ENCODE assay signal across 8 mouse cellular contexts in genomic region chr11:87461780-87462460, GRCm38 (mm10). TPM values are rescaled to one million over a fixed set of nuclear protein-coding genes. Genes with fewer than 3 reads are reported as not detected.
DNase-seq lines count a peak whose midpoint lies in the region; ATAC-seq and TF ChIP-seq lines count a peak whose summit lies in the region.
"Not testable (repeated sequence)": the region's sequence is repeated elsewhere in the genome, so short reads cannot be mapped to it uniquely, and the experiment has no call there.

No protein-coding gene starts in this region.

- H3K9me3 ChIP-seq in hindbrain, embryonic 11.5 days (ENCODE audit: control insufficient read depth, low read length); lung, postnatal 0 days (ENCODE audit: low read length): not testable (repeated sequence)

- WGBS in hindbrain, embryonic 11.5 days = under 1% methylated on average over 20 of the region's 58 CpGs
- WGBS in lung, postnatal 0 days = 1% methylated on average over 20 of the region's 58 CpGs

- TF ChIP-seq EP300 in lung, postnatal 0 days (IDR thresholded peaks at IDR 0.05) = not testable (repeated sequence)

- H3K4me1 ChIP-seq in hindbrain, embryonic 11.5 days (replicated peaks; ENCODE audit: control insufficient read depth, insufficient read depth, low read length); lung, postnatal 0 days (ENCODE audit: insufficient read depth, low read depth, low read length): not testable (repeated sequence)

- not testable (repeated sequence) for TF ChIP-seq CTCF in lung, postnatal 0 days (IDR thresholded peaks at IDR 0.05)

- peak; percentile 73 for DNase-seq in MEL-GATA-1-ER (ENCODE audit: extremely low read depth, low read depth)
- DNase-seq in cerebellum, postnatal 10 days = peak; percentile 89 to 93
- DNase-seq in frontal cortex, postnatal 10 days (ENCODE audit: low spot score in 2 of 2) = peak; percentile 75 to 79
- DNase-seq in hindbrain, embryonic 11.5 days (ENCODE audit: low spot score) = peak; percentile 75
- DNase-seq in layer of hippocampus, postnatal 10 days (ENCODE audit: low spot score in 2 of 2) = peak; percentile 68 to 82
- peak; percentile 65 for DNase-seq in lung, postnatal 0 days (ENCODE audit: low spot score)
- peak; percentile 35 for DNase-seq in ovary, postnatal 10 days (ENCODE audit: low spot score)
- peak; percentile 63 for DNase-seq in thymus, postnatal 0 days (ENCODE audit: low spot score)

- H3K4me3 ChIP-seq in hindbrain, embryonic 11.5 days (ENCODE audit: low read depth, low read length) = not testable (repeated sequence)
- H3K4me3 ChIP-seq in lung, postnatal 0 days (ENCODE audit: low read depth, low read length) = peak overlapping the region; percentile 1; the same call in 1 of the 2 replicates

- H3K27me3 ChIP-seq in hindbrain, embryonic 11.5 days (ENCODE audit: control insufficient read depth, insufficient read depth, low read length); lung, postnatal 0 days (replicated peaks; ENCODE audit: insufficient read depth, low read length): not testable (repeated sequence)

- peak; percentile 100 for ATAC-seq in hindbrain, embryonic 11.5 days (ENCODE audit: low FRiP score)
- ATAC-seq in lung, postnatal 0 days = peak; percentile 99

- not testable (repeated sequence) for H3K9ac ChIP-seq in hindbrain, embryonic 11.5 days (ENCODE audit: low read depth, low read length); lung, postnatal 0 days (replicated peaks; ENCODE audit: low read depth)

- H3K36me3 ChIP-seq in hindbrain, embryonic 11.5 days (ENCODE audit: control insufficient read depth, insufficient read depth, low read length); lung, postnatal 0 days (ENCODE audit: insufficient read depth, low read length): not testable (repeated sequence)

- not testable (repeated sequence) for H3K4me2 ChIP-seq in hindbrain, embryonic 11.5 days (replicated peaks; ENCODE audit: low read depth, low read length)
- peak overlapping the region; percentile 45; the same call in 1 of the 2 replicates for H3K4me2 ChIP-seq in lung, postnatal 0 days (replicated peaks; ENCODE audit: low read depth, low read length)

- H3K27ac ChIP-seq in hindbrain, embryonic 11.5 days (ENCODE audit: low read depth, low read length); lung, postnatal 0 days (ENCODE audit: low read length): not testable (repeated sequence)

RNA-seq across cellular contexts. Expression of gene Tex14, which starts 57.1 kb away (rescaled TPM):
- 0.35 TPM in 1 of 2 replicates, not detected in the other for polyA plus RNA-seq in hindbrain, embryonic 11.5 days (2014; fragmentation: Nextera tagmentation; extraction: Ambion mirVana)
- under 1 TPM; 0.22 to 0.48 TPM for total RNA-seq in layer of hippocampus, postnatal 10 days (2021)
- polyA plus RNA-seq in lung, postnatal 0 days (2015; fragmentation: Nextera tagmentation; extraction: Ambion mirVana) = 1.1 and 2.7 TPM in 2 replicates
- polyA plus RNA-seq in thymus, postnatal 0 days (2015; fragmentation: Nextera tagmentation; extraction: Ambion mirVana) = 0.53 and 0.62 TPM in 2 replicates

RNA-seq across cellular contexts. Expression of gene Rad51c, which starts 57.2 kb away (rescaled TPM):
- 12.2 and 13.1 TPM in 2 replicates for polyA plus RNA-seq in hindbrain, embryonic 11.5 days (2014; fragmentation: Nextera tagmentation; extraction: Ambion mirVana)
- 1 to 10 TPM; 4.1 to 4.7 TPM for total RNA-seq in layer of hippocampus, postnatal 10 days (2021)
- polyA plus RNA-seq in lung, postnatal 0 days (2015; fragmentation: Nextera tagmentation; extraction: Ambion mirVana) = 1.2 and 1.7 TPM in 2 replicates
- 6.8 and 6.9 TPM in 2 replicates for polyA plus RNA-seq in thymus, postnatal 0 days (2015; fragmentation: Nextera tagmentation; extraction: Ambion mirVana)

Comparison
In these comparisons a context has a peak if more than half of its experiments do, and no peak if none do; other contexts are left out.
1. DNase-seq: peak in every context shown above with its lines; median percentile 91 in cerebellum, postnatal 10 days; 77 in frontal cortex, postnatal 10 days; 75 in hindbrain, embryonic 11.5 days; 75 in layer of hippocampus, postnatal 10 days; 73 in MEL-GATA-1-ER; 65 in lung, postnatal 0 days; 63 in thymus, postnatal 0 days; 35 in ovary, postnatal 10 days.